Mouse (Mus musculus) CH12.LX (cell line): ENCODE measurements around the gene Chchd3. TPM values are rescaled to one million over a fixed set of nuclear protein-coding genes. Genes with fewer than 3 reads are reported as not detected.

ENCODE experiments used
- DNase-seq: peaks from one replicate; pipeline ENCODE4 v3.0.0-alpha.2; 2013; ENCODE audit errors: extremely low read depth
- H3K27ac ChIP-seq: 2 replicates; pipeline ENCODE4 v1.5.1; 2012; ENCODE audit warnings: low read depth, mild to moderate bottlenecking, control low read depth, moderate library complexity; ENCODE audit not compliant: insufficient read depth
- H3K27me3 ChIP-seq: replicated peaks from 2 replicates; pipeline ENCODE3; 2012; ENCODE audit warnings: inconsistent platforms
- H3K36me3 ChIP-seq, 2 experiments: replicated peaks in 1 of 2; 2 replicates each; pipeline versions ENCODE3 to v1.6.1; 2012; ENCODE audit warnings: inconsistent platforms in 1 of 2, low read length in 1 of 2, mild to moderate bottlenecking in 1 of 2, mixed read lengths in 1 of 2, moderate library complexity in 1 of 2; ENCODE audit not compliant: control insufficient read depth in 1 of 2, insufficient read depth in 1 of 2
- H3K4me1 ChIP-seq, 2 experiments: 2 replicates each; pipeline ENCODE4 v1.6.1; 2012; ENCODE audit warnings: inconsistent platforms in 1 of 2, moderate library complexity in 1 of 2; ENCODE audit not compliant: insufficient read depth in 2 of 2, control insufficient read depth in 1 of 2
- H3K4me2 ChIP-seq: 2 replicates; pipeline ENCODE4 v1.6.1; 2012; ENCODE audit warnings: low read depth, mild to moderate bottlenecking, control low read depth; ENCODE audit not compliant: poor library complexity, insufficient read depth, severe bottlenecking
- H3K4me3 ChIP-seq, 3 experiments: fragments of 150-350 bp in 1 of 3; sonication (generic) in 1 of 3; replicated peaks in 1 of 3; 2 replicates each; pipeline versions ENCODE3 to v1.5.1; 2011 to 2012; ENCODE audit warnings: low read depth in 2 of 3, low read length in 2 of 3, mild to moderate bottlenecking in 2 of 3, moderate library complexity in 2 of 3, control low read depth in 1 of 3, improper control_type of control experiment in 1 of 3, inconsistent platforms in 1 of 3, mixed read lengths in 1 of 3; ENCODE audit not compliant: poor library complexity in 1 of 3
- H3K79me2 ChIP-seq: replicated peaks from 2 replicates; pipeline ENCODE4 v1.6.1; 2012; ENCODE audit warnings: mild to moderate bottlenecking, moderate library complexity; ENCODE audit not compliant: control insufficient read depth, poor library complexity, insufficient read depth, severe bottlenecking; ENCODE audit errors: extremely low read depth
- H3K9ac ChIP-seq: 2 replicates; pipeline ENCODE4 v1.6.1; 2012; ENCODE audit warnings: low read depth, mild to moderate bottlenecking, control low read depth, moderate library complexity; ENCODE audit not compliant: insufficient read depth
- H3K9me3 ChIP-seq: replicated peaks from 2 replicates; pipeline ENCODE3; 2012; ENCODE audit warnings: low read length, inconsistent platforms, mixed read lengths
- CHD1 ChIP-seq: IDR thresholded peaks from 2 replicates; pipeline ENCODE4 v1.6.1; 2012; ENCODE audit warnings: low read depth, low read length, improper control_type of control experiment, inconsistent platforms
- CHD2 ChIP-seq: IDR thresholded peaks from 2 replicates; pipeline ENCODE4 v1.6.1; 2011; ENCODE audit warnings: low read length, improper control_type of control experiment
- CTCF ChIP-seq, 2 experiments: IDR thresholded peaks in 1 of 2; conservative IDR thresholded peaks in 1 of 2; 2 replicates each; pipeline ENCODE4 v1.5.1; 2011 to 2012; ENCODE audit warnings: low read depth in 2 of 2, low read length in 2 of 2, improper control_type of control experiment in 1 of 2, inconsistent platforms in 1 of 2, mild to moderate bottlenecking in 1 of 2, moderate library complexity in 1 of 2
- E2F4 ChIP-seq: IDR thresholded peaks from 2 replicates; pipeline ENCODE4 v1.6.1; 2011; ENCODE audit warnings: low read depth, low read length, improper control_type of control experiment; ENCODE audit not compliant: insufficient replicate concordance
- ELF1 ChIP-seq: IDR thresholded peaks from 2 replicates; pipeline ENCODE4 v1.6.1; 2014; ENCODE audit warnings: low read depth, mild to moderate bottlenecking, inconsistent platforms, low read length, improper control_type of control experiment
- GABPA ChIP-seq: IDR thresholded peaks from 2 replicates; pipeline ENCODE4 v1.6.1; 2012; ENCODE audit warnings: low read depth, low read length, improper control_type of control experiment, inconsistent platforms; ENCODE audit not compliant: insufficient replicate concordance
- IRF4 ChIP-seq: IDR thresholded peaks from 2 replicates; pipeline ENCODE4 v1.6.1; 2014; ENCODE audit warnings: low read depth, mild to moderate bottlenecking, inconsistent platforms, low read length, improper control_type of control experiment
- JUN ChIP-seq: IDR thresholded peaks from 2 replicates; pipeline ENCODE4 v1.6.1; 2011; ENCODE audit warnings: low read depth, mild to moderate bottlenecking, low read length, improper control_type of control experiment, moderate library complexity; ENCODE audit not compliant: insufficient read depth
- KAT2A ChIP-seq: IDR thresholded peaks from 2 replicates; pipeline ENCODE4 v1.6.1; 2012; ENCODE audit warnings: low read length, improper control_type of control experiment, inconsistent platforms; ENCODE audit not compliant: insufficient replicate concordance
- MAFK ChIP-seq: IDR thresholded peaks from 2 replicates; pipeline ENCODE4 v1.6.1; 2011; ENCODE audit warnings: low read length, improper control_type of control experiment; ENCODE audit not compliant: insufficient replicate concordance
- MEF2A ChIP-seq: IDR thresholded peaks from 2 replicates; pipeline ENCODE4 v1.6.1; 2014; ENCODE audit warnings: low read depth, mild to moderate bottlenecking, inconsistent platforms, low read length, improper control_type of control experiment, borderline replicate concordance
- MXI1 ChIP-seq: IDR thresholded peaks from 2 replicates; pipeline ENCODE4 v1.6.1; 2011; ENCODE audit warnings: mild to moderate bottlenecking, low read depth, low read length, improper control_type of control experiment
- MYC ChIP-seq: IDR thresholded peaks from 2 replicates; pipeline ENCODE4 v1.6.1; 2011; ENCODE audit warnings: low read depth, mild to moderate bottlenecking, improper control_type of control experiment, low read length
- NELFE ChIP-seq: IDR thresholded peaks from 2 replicates; pipeline ENCODE4 v1.6.1; 2011; ENCODE audit warnings: low read depth, low read length, improper control_type of control experiment
- NRF1 ChIP-seq: IDR thresholded peaks from 2 replicates; pipeline ENCODE4 v1.6.1; 2014; ENCODE audit warnings: low read depth, mild to moderate bottlenecking, inconsistent platforms, low read length, improper control_type of control experiment, moderate library complexity
- PAX5 ChIP-seq: IDR thresholded peaks from 2 replicates; pipeline ENCODE4 v1.6.1; 2012; ENCODE audit warnings: low read length, inconsistent platforms, mixed read lengths
- RAD21 ChIP-seq: IDR thresholded peaks from 2 replicates; pipeline ENCODE4 v1.6.1; 2011; ENCODE audit warnings: low read depth, mild to moderate bottlenecking, low read length, improper control_type of control experiment, moderate library complexity
- RCOR1 ChIP-seq: conservative IDR thresholded peaks from 2 replicates; pipeline ENCODE4 v1.6.1; 2012; ENCODE audit warnings: low read depth, mild to moderate bottlenecking, inconsistent platforms, low read length, improper control_type of control experiment
- SIN3A ChIP-seq: IDR thresholded peaks from 2 replicates; pipeline ENCODE4 v1.6.1; 2012; ENCODE audit warnings: low read length, improper control_type of control experiment, inconsistent platforms
- TBP ChIP-seq: conservative IDR thresholded peaks from 2 replicates; pipeline ENCODE4 v1.6.1; 2011; ENCODE audit warnings: low read depth, low read length, improper control_type of control experiment
- TCF12 ChIP-seq: IDR thresholded peaks from 2 replicates; pipeline ENCODE4 v1.6.1; 2014; ENCODE audit warnings: low read depth, mild to moderate bottlenecking, inconsistent platforms, low read length, improper control_type of control experiment
- USF2 ChIP-seq: conservative IDR thresholded peaks from 2 replicates; pipeline ENCODE4 v1.6.1; 2011; ENCODE audit warnings: low read depth, low read length, improper control_type of control experiment
- ZC3H11A ChIP-seq: IDR thresholded peaks from 2 replicates; pipeline ENCODE4 v1.6.1; 2012; ENCODE audit warnings: low read depth, mild to moderate bottlenecking, inconsistent platforms, low read length, improper control_type of control experiment
- ZNF384 ChIP-seq: IDR thresholded peaks from 2 replicates; pipeline ENCODE4 v1.6.1; 2012; ENCODE audit warnings: low read depth, low read length, improper control_type of control experiment, inconsistent platforms
- dilution Hi-C: fragments of 300-500 bp; cut with MboI; formaldehyde crosslinking; loops from 2 replicates; pipeline ENCODE4 v1.14.3; 2020; ENCODE audit warnings: low sequenced_read_pairs; ENCODE audit not compliant: extremely low pct_unique_long_range_greater_than_20kb, extremely low pct_ligation_motif_present
- in situ Hi-C: fragments of 300-500 bp; cut with MboI; formaldehyde crosslinking; loops from 3 replicates; pipeline ENCODE4 v1.14.3; 2019; ENCODE audit warnings: low sequenced_read_pairs, low pct_ligation_motif_present, low pct_unique_long_range_greater_than_20kb, mixed read lengths
- polyA plus RNA-seq: library from polyadenylated mRNA; unstranded; fragments of >175 nt; gene quantifications from 2 replicates; pipeline ENCODE4 v1.2.1, GENCODE M21; 2012; ENCODE audit warnings: low read depth; ENCODE audit not compliant: insufficient read length
- total RNA-seq, 2 experiments: library from RNA; depleted of rRNA; stranded (reverse); fragments of 300-350 nt in 1 of 2; fragments of >200 nt in 1 of 2; gene quantifications; 2 replicates each; pipeline ENCODE4 v1.2.3; 2012 to 2014

Gene Chchd3
- total and polyA plus RNA-seq, 3 experiments, result 116 to 197 (median 133) TPM

GRCm38 (mm10) chr6:33042880-33043279, 17.2 kb downstream of the Chchd3 start:
- DNase-seq, result no peak
- H3K79me2 ChIP-seq, result 0 out of 2 replicates have a peak, but pooled peaks cover 3% of the 10 kb centered on the region
- no peak overlapping the region for H3K27ac ChIP-seq
- no peak overlapping the region for H3K4me3 ChIP-seq
- in situ Hi-C loops (no loop called here), dilution Hi-C loops (no loop called here)
- no peaks in the 10 kb centered on the region for H3K27me3 ChIP-seq
- H3K9me3 ChIP-seq, result peaks cover 4% of the 10 kb centered on the region
- H3K9ac ChIP-seq, result no peak overlapping the region
- no peak overlapping the region for H3K4me2 ChIP-seq
- TF ChIP-seq MXI1 (no peak), ELF1 (no peak)
- H3K4me1 ChIP-seq, result no peaks in the 10 kb centered on the region
- H3K36me3 ChIP-seq, result peaks cover 27 to 71% of the 10 kb centered on the region in 2 experiments

GRCm38 (mm10) chr6:33041978-33042377, 18.1 kb downstream of the Chchd3 start:
- dilution Hi-C loops, result no loop called here
- peaks cover 30 to 76% of the 10 kb centered on the region in 2 experiments for H3K36me3 ChIP-seq
- no peak overlapping the region for H3K4me2 ChIP-seq

DNA sequence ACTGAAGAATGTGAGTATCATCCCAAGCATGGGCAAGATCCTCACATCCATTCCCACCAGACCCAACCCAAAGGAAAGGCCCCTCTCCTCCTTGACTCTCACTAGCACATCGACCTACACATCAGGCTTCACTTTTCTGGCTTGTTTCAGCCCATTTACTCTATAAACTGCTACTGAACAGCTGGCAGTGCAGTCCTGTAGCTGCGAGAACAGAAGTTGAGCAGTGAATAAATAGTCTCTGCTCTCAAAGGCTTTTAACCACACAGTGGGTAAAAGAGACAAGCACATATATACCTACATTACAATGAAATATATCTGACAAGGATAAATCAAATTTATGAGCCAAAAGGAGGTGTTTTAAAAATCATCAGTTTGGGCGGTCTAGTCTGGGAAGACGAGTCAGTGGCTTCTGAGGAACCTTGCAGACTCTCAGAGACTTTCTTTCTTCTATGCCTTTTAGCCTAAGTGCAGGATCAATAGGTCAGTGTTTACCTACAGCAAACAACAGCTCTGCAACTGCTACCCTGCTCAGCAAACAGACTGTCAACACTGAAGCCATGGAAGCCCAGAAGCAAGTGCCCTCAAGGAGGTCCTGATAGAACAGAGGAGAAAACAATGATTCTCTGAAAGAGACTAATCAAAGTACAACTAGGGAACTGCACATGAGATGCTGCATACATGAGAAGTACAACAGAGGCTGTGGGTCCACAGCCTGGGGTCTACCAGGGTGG, 19.5 kb downstream of the Chchd3 start:
- TF ChIP-seq ZNF384 (no peak), SIN3A (no peak), KAT2A (no peak), MYC (no peak), USF2 (no peak), RAD21 (no peak), CHD2 (no peak), MEF2A (no peak), E2F4 (no peak), NELFE (no peak), ELF1 (no peak), PAX5 (no peak), TCF12 (no peak), RCOR1 (no peak), CTCF (conservative IDR thresholded peaks at IDR 0.05 in 1 of 2, IDR thresholded peaks at IDR 0.05 in 1 of 2; ENCODE audit: low read depth in 2 of 2, low read length in 2 of 2) (no peak), MAFK (no peak), IRF4 (no peak), TBP (no peak), GABPA (no peak), JUN (no peak)
- H3K36me3 ChIP-seq, result peaks cover 31 to 77% of the 10 kb centered on the region in 2 experiments
- H3K4me3 ChIP-seq, result no peak overlapping the region
- peaks cover 4% of the 10 kb centered on the region for H3K9me3 ChIP-seq
- no peak overlapping the region for H3K27ac ChIP-seq
- H3K79me2 ChIP-seq, result 0 out of 2 replicates have a peak, but pooled peaks cover 3% of the 10 kb centered on the region
- no peak overlapping the region for H3K4me2 ChIP-seq
- DNase-seq, result no peak
- H3K4me1 ChIP-seq, result no peaks in the 10 kb centered on the region
- no peaks in the 10 kb centered on the region for H3K27me3 ChIP-seq
- in situ Hi-C loops (no loop called here), dilution Hi-C loops (no loop called here)
- H3K9ac ChIP-seq, result no peak overlapping the region

More at GRCm38 (mm10) chr6:33041978-33042377, 18.1 kb downstream of the Chchd3 start:
- Histone ChIP-seq H3K9me3 (peaks cover 4% of the 10 kb centered on the region), H3K27me3 (no peaks in the 10 kb centered on the region), H3K4me1 (no peaks in the 10 kb centered on the region), H3K79me2 (0 out of 2 replicates have a peak, but pooled peaks cover 3% of the 10 kb centered on the region), H3K4me3 (no peak overlapping the region), H3K9ac (no peak overlapping the region), H3K27ac (no peak overlapping the region)
- DNase-seq, result no peak
- in situ Hi-C loops, result no loop called here
- no peak for TF ChIP-seq ELF1
- no peak for TF ChIP-seq ZC3H11A
- no peak for TF ChIP-seq KAT2A
- TF ChIP-seq MYC, result no peak
- TF ChIP-seq NRF1, result no peak
- no peak for TF ChIP-seq CHD1
